Mouse (Mus musculus): ENCODE measurements around the gene Plcl2.
"Not testable (repeated sequence)": the region's sequence is repeated elsewhere in the genome, so short reads cannot be mapped to it uniquely, and the experiment has no call there.

Plcl2 gene

DNA sequence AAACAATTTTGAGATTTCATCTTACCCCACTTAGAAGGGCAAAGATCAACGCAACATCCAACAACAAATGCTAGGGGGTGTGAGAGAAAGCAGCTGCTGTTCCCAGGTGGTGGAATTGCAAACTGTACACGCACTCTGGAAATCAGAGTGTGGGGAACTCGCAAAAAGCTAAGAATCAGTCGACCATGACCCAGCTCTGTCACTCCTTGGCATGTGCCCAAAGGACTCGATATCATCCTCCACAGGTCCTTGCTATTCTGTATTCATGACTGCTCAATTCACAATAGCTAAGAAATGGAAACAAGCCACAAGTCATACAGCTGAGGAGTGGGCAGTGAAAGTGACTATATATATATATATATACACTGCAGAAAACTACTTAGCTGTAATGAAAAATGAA is 162.2 kb downstream of the Plcl2 start:
- no peak for DNase-seq (ENCODE audit: low read depth, low spot score)

DNA sequence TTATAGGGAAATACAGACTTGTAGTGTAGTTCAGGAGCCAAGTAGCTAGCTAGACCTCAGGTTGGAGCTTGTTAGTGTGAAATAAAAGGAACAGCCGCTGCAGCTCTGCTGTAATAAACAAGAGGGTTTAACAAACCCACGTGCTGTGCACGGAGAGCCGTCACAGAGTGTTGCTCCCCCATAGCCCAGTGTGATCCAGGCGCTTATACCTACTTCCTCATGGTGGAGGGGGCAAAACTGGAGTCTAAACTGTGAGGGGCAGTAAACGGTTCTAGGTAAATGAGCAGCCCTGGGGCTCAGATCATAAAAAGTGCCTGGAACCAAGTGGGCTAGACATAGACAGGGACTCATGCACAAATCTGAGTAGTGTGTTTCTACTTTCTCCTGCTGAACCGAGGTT is 165.4 kb downstream of the Plcl2 start:
- no peak for DNase-seq (ENCODE audit: low read depth, low spot score)

DNA sequence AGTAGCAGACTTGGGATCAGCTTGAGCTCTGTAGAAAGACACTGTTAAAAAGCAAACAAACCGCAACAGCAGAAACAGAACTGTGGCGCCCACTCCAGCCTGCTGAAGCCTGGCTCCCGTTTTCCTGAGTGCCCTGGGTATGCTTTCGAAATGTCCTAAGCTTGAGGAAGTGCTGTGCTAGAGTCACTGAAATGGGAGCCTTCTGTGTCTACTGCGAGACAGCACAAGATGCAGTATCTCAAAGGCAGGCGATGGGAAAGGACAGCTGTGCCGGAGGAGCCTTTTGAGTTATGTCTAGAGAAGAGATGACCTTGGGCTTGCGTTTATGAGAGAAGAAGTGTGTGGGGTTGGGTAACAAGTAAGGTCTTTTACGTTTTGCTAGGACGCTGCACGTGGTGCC is 166.0 kb downstream of the Plcl2 start:
- DNase-seq (ENCODE audit: low read depth, low spot score) = peak; percentile 43

DNA sequence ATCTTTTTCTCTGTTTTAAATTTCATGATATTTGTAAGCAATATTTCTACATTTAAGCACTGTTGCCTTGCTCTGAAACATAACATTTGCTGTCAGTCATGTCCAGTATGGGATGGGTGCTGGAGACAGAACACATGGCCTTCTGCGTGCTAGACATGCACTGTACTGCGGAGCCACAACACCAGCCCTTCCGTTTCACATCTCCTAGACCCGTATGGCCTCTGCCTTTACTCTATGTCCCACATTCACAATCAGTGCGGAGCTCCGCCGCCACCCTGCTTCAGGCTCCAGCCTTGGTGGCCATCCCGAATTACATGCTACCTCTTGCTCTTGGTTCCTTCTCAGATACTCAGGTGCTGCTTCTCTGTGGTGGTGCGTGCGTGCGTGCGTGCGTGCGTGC is 168.1 kb downstream of the Plcl2 start:
- no peak for DNase-seq (ENCODE audit: low read depth, low spot score)

DNA sequence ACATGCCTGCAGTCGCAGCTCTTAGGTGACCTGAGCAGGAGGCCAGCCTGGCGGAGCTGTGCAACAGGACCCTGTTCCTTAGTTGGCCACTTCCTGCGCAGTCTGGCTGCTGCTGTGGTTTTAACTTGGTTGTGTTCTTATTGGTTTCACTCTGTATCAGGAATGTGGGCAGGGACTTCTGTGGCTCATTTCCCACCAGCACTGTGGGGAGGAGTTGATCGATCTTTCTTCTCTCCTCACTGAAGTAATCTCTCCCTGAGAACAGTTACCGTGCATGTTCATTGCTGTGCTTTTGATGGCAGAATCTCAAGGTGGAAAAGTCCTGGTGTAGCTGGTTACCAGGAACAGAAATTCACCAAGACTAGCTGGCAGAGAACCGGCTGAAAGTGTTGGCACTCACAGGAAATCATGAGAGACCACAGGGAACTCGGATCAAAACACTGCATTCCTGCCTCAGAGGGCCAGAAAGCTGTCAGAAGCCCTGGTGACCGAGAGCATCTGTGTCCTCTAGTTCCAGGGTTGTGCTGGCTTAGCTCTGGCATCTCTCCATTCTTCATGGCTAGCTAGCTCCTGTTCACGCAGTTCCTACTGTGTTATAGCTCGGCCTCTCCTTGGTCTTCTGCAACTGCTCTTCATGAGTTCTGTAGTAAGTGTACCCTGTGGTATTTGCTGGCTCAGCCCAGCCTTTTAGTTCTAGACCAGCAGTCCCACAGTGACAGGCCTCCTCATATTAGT is 168.9 kb downstream of the Plcl2 start:
- DNase-seq (ENCODE audit: low read depth, low spot score) = peak; percentile 77

DNA sequence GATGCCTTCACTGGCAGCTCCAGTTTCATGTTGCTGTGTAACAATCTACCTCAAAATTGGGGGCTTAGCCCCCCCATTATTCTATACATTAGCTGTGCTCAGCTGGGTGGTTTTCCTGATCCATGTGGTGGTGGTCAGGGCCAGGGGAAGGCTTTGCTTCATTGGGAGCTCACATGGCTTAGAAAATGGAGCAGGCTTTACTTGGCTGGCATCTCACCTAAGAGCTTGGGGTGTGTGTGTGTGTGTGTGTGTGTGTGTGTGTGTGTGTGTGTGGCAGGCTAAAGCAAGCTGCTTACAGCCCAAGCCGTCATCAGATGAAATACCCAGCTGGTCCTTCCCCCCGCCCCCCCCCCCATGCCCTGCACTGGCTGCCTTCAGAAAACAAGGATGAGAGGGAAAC is 169.5 kb downstream of the Plcl2 start:
- peak; percentile 36 for DNase-seq (ENCODE audit: low read depth, low spot score)

DNA sequence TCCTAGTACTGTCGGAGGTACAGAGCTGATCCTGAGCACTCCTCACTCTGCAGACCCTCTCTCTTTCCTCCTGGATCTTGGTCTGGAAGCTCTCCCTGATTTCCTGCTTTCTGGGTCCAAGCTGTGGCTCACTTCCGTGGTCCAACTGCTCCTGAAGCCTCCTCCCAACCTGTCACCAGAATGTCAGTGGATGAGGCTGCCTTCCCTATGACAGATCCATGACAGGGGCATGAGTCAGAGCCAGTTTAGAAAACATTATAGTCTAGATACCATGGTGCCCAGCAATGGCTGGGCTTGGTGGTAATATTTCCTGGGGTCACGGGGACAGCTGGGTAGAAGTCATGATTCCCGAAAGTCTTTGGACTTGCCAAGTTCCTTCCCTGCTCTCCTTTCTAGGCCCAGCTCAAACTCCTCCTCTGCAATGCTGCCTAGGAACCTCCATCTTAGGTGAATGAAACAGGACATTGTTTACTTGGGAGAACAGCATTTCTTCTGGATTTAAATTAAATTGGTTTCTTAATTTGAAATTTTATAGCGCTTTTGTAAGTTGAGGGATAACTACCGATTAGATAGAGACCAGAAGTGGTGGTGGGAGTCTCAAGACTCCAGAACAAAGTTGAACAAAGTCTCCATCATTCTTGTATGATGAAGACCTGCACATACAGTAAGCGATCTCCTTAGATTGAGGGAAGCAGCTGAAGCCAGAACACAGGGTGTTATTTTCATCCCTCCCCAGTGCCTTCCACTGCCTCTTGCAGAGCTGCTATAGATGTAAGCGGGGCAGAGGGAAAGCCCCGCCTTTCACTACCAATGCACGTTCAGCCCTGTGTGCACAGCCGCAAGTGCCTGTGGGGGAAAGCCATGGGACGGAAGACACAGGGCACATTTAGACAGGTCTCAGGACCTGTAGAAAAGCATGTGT is 170.7 kb downstream of the Plcl2 start:
- no peak for DNase-seq (ENCODE audit: low read depth, low spot score)

DNA sequence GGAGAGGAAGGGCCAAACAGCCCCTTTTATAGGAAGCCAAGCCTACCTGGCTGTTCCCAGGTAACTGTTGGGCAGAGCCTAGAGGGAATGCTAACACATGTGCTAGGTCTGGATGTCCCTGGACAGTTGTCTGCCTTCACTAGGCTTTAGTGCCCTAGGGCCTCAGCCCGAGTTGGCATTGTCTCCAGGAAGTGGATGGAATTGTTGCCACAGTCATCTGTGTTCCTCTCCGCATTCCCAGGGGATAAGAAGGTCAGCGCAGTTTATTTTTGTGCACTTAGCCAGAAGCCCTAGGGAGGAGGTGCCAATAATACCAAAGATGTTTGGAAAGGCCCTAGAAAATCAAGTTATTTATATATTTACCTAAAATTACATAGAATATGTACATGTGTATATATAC is 173.5 kb downstream of the Plcl2 start:
- peak; percentile 58 for DNase-seq (ENCODE audit: low read depth, low spot score)

DNA sequence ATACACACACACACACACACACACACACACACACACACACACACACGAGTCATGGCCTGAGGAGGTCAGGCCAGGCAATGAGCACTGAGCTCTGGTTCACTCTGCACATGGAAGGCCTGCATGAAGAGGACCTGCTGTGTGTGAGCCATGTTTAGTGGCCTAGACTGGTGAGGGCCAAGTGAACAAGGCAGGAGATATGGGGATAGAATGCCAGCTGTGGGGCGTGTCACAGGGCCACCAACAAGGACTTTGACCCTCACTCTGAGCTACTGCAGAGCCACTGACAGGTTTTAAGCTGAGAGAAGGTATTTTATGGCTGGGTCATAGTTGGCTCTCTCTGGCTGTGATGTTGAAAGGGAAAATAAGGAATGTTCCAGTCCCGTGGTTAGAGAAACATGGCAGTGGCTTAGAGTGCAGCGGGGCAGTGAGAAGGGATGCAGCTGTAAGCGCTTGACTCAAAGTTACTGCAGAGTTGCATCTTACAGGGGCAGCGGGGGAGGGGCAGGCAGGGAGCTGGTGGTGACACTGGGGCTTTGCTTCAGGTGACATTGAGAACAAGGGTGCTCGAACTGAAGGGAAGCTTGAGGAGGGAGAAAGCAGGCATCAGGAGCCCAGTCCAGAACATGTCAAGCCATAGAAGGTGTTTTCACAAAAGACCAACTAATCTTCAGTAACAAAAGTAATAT is 175.9 kb downstream of the Plcl2 start:
- no peak for DNase-seq (ENCODE audit: low read depth, low spot score)

DNA sequence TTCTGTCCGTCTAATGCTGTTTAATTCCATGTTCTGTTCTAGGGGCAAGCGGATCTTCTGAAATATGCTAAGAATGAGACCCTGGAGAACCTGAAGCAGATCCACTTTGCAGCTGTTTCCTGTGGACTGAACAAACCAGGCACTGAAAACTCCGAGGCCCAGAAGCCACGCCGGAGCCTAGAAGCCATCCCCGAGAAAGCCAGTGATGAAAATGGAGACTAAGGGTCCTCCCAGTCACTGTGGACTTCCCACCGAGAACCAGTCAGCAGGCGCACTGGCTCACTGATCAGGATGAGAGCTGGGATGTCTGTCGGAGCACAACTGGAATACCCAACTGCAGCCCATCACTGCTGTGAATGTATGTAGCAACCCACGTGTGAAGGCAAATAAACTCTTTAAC is 178.5 kb downstream of the Plcl2 start:
- DNase-seq (ENCODE audit: low read depth, low spot score) = no peak

DNA sequence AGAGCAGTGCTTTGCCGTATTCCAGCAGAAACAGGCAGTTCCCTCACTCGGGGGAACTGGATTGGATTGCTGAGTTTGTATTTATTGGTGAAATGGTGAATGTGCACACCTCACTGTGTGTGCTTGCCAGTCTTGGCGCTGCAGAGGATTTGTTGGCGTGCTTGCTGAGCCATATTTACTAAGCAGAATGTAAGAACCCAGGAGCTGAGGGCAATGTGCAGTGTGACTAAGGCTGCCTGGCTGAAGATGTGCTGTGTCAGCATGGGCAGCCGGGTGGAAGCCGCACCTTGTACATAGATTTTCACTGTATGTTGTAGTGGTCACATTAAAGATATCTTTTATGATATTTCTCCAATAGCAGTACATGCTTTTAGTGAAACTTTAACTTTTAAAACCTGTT is 178.9 kb downstream of the Plcl2 start:
- DNase-seq (ENCODE audit: low read depth, low spot score) = peak; percentile 31

DNA sequence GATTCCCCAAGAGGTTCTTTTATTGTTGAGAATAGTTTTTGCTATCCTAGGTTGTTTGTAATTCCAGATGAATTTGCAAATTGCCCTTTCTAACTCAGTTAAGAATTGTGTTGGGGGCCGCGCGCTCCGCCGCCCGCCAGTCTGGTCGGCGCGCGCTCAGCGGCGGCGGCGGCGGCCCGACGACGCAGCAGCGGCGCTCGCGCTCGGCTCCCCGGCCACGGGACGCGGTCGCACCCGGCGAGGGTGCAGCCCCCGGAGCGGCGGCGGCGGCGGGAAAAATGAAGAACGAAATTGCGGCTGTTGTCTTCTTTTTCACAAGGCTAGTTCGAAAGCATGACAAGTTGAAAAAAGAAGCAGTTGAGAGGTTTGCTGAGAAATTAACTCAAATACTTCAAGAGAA is 189.2 kb downstream of the Plcl2 start:
- DNase-seq (ENCODE audit: low read depth, low spot score) = not testable (repeated sequence)

DNA sequence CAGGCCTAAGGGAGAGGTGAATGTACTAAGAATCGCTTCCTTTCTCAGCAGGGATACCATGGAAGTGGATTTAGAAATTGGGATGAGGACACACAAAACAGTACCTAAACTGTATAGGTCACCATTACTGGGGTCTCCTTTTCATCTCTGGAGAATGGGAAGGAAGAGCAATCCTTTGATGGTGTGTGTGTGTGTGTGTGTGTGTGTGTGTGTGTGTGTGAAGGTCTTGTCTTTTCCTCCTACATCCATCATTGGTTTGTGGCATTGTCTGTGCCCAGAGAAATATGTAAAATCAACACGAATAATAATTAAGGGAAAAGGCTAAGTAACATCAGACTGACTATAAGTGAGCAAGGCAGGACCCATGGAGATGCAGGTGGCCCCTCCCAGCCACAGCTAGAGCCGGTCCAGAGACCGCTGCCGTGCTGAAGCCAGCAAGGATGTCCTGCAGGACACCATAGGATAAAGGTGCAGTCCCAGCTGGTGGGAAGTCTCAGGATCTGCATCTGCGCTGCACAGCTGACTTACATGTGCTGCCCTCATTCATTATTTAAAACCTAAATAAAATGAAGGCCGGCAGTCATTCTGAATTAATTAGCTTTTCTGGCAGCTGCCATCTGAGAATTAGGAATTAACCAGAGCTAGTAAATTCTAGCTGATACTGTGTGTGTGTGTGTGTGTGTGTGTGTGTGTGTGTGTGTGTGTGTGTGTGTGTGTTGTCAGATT is 201.5 kb downstream of the Plcl2 start:
- DNase-seq (ENCODE audit: low read depth, low spot score) = no peak

DNA sequence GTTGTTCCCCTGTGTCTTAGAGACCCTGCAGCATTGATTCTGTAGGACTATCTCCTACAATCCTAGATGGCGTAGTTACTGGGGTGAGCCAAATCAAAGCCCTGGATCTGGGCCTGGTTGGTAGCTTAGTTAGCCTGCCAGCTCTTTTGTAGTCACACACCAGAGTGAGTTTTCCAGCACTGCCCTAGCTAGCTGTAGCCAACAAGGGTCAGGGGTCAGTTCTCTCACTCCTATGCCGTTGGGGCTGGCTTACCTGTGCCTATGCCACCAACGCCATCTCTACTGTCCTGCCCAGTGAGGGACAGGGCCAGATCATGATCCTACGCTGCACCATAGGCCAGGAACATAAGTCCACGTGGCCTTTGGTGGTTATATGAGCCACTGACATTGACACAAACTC is 208.4 kb downstream of the Plcl2 start:
- DNase-seq (ENCODE audit: low read depth, low spot score) = no peak

DNA sequence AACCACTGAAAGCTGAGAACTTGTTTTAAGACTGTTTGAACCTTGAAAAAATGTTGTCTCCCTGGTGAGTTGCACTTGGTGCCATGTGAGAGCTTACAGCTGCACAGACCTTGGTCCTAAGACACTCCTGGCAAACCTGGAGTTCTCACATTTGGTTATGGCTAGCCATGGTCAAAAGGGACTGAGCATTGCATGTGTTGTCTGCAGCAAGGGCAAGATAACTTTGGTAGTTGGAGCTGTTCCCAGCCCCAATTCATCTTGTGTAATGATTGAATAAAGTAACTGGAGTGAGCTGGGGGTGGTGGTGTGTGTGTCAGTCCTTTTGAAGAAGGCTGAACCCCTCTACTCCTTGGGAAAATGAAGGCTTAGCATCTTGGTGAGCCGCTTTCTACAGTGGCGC is 215.2 kb downstream of the Plcl2 start:
- no peak for DNase-seq (ENCODE audit: low read depth, low spot score)

DNA sequence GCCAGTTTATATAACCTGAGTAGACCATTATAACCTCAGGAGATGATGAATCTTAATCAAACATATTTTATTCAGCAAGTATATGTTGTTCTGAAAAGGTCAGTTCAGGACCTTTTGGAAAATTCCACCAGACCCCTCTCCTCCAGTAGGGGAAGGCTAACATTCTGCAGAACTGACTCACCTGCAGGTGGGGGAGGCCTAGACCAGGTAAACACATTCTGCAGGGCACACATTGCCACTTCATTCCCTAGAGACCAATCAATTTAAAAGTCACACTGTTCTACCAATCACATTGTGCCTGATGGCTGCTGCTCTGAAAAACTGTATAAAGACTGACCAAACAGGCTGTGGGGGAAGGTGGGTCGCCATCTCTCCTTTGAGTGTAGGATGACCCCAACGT is 217.1 kb downstream of the Plcl2 start:
- no peak for DNase-seq (ENCODE audit: low read depth, low spot score)

DNA sequence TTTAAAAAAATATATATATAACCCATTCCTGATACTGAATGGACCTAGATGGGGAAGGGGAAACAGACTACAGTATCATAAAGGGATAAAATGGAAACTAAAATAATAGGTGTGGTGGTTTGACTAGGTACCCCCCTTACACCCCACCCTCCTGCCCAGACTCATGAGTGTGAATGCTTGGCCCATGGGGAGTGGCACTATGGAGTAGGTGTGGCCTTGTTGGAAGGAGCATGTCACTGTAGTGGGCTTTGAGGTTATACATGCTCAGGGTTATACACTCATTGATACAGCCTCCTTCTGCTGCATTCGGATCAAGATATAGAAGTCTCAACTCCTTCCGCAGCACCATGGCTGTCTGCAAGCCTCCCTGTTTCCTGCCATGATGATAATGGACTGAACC is 219.8 kb downstream of the Plcl2 start:
- DNase-seq (ENCODE audit: low read depth, low spot score) = no peak

DNA sequence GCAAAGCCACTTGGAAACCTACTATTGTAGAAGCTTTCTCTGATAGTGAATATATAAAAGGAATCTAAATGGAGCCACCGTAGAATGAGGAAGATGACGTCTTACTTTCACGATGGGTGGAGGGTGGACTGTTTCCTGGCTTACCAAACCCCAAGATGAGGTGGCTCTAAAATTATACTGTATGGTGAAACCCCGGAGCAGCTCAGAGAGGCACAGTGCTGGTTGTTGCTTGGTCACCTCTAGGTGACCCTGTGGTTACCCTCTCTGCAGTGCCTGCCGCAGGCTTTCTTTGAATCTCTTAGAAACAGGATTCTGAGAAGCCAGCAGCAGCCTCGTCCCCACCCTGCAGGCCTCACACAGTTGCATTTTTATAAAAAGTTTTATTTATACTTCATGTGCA is 220.4 kb downstream of the Plcl2 start:
- no peak for DNase-seq (ENCODE audit: low read depth, low spot score)

DNA sequence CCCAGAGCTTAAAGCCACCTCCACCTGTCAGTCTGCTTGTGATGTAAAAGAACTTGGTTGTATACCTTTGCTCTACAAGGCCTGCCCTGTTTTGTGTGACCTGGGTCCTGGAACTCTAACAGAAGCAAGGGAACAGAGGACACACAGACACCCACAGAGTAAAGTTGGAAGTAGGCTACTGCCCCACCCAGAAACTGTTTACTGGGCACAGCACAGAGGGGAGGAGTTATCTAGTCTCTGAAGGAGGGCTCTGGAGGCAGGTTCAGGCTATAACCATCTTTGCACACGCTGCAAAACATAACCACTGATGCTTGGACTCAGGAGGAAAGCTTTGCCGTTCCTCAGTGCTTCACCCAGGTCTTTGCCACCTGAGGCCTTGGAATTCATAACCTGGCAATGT is 221.7 kb downstream of the Plcl2 start:
- DNase-seq (ENCODE audit: low read depth, low spot score) = no peak

DNA sequence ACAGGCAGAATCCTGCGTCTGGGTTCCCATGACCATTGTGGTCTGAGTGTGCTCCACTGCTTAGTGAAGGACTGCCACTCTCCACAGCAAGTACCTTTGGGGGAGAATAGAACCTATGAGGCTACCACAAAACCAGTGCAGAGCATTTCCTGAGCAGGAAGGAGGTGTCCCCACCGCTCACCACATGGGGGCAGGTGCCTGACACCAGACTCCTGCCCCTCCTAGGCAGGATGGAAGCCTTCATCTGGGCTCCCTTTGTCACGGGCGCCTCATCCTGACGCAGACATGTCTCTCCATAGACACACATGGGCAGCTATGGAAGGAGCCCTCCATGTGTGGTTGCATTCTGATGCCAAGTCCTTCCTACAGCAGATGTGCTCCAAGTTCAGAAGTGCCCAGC is 222.7 kb downstream of the Plcl2 start:
- no peak for DNase-seq (ENCODE audit: low read depth, low spot score)

DNA sequence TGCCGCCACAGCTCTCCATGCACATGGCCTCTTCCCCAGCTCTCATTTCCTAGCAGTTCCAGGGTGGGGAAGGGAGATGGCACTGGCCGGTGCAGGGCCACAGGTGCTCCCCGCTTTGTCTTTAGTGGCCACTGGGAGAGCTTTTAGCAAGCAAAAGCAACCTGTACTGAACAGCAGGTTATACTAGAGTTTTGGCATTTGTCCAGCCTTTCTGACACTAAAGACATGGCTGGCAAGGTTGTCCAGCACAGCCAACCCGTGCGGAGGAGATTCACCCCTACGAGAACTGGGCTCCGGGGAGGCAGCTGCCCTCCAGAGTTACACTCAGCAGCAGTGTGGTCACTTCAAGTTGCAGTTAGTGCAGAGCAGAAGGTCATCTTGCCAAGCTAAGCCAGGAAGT is 224.2 kb downstream of the Plcl2 start:
- DNase-seq (ENCODE audit: low read depth, low spot score) = no peak

DNA sequence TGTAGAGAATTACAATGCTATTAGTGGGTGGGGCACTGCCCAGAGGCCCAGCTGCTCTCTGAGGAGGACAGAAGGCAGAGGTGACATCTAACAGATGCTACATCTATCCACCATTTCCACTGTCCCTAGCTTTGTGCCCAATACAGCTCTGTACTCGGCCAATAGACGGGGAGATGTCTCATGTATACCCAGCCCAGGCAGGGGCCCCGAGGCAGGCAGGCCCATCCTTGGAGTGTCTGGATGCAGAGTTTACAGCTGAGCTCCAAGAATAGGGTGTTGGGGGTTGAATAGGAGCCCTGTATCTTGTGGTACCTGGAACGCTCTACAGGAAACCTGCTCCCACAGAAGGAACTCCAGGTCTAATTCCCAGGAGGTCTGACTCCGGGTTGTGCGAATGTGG is 225.6 kb downstream of the Plcl2 start:
- no peak for DNase-seq (ENCODE audit: low read depth, low spot score)
